Comparison of ENCODE assay signal across 25 mouse cellular contexts in the genomic region with DNA sequence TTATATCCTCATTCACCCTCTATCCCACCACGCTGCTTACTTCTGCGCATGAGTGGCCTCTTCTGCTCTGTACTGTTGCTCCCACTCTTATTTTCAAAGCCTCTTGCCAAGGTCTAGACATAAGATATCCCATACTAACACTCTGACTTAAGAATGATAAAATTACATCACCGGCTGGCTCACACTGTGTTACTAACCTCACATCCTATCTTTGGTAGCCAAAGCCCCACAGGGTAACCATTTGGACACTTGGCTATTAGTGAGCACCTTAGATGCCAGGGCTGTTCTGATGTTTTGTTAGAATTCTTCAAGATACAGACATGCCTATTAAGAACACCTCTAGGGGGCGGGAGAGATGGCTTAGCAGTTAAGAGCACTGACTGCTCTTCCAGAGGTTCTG.
"Had no signal": no experiment of that assay in that cellular context is flagged by ENCODE, and none has a peak within 500 bp of the region (broad histone marks: within the 10 kb centered on the region; RNA-seq: fewer than 3 reads in every experiment).

No protein-coding gene starts in this region.

- H3K36me3 ChIP-seq: hindbrain, embryonic 15.5 days; kidney, embryonic 15.5 days; limb, embryonic 13.5 days; limb, embryonic 15.5 days; liver, embryonic 12.5 days had no signal

- H3K4me3 ChIP-seq: heart, embryonic 10.5 days; heart, embryonic 12.5 days; hindbrain, embryonic 10.5 days; hindbrain, embryonic 12.5 days; hindbrain, embryonic 15.5 days; kidney, embryonic 15.5 days; limb, embryonic 13.5 days; limb, embryonic 15.5 days; liver, embryonic 12.5 days had no signal

- H3K9ac ChIP-seq: heart, embryonic 12.5 days; hindbrain, embryonic 12.5 days; hindbrain, embryonic 15.5 days; kidney, embryonic 15.5 days; limb, embryonic 13.5 days; limb, embryonic 15.5 days; liver, embryonic 12.5 days; liver, embryonic 14.5 days had no signal

- H3K9me3 ChIP-seq: heart, embryonic 10.5 days; hindbrain, embryonic 12.5 days; hindbrain, embryonic 15.5 days; kidney, embryonic 15.5 days; limb, embryonic 13.5 days; limb, embryonic 15.5 days; liver, embryonic 12.5 days had no signal

- H3K4me2 ChIP-seq: heart, embryonic 12.5 days; hindbrain, embryonic 12.5 days; hindbrain, embryonic 15.5 days; kidney, embryonic 15.5 days; limb, embryonic 13.5 days; limb, embryonic 15.5 days; liver, embryonic 12.5 days had no signal

- H3K27me3 ChIP-seq: heart, embryonic 12.5 days; hindbrain, embryonic 15.5 days; kidney, embryonic 15.5 days; limb, embryonic 13.5 days; limb, embryonic 15.5 days; liver, embryonic 12.5 days had no signal

- H3K4me1 ChIP-seq: liver, embryonic 12.5 days had no signal

- DNase-seq: gastrocnemius, postnatal 10 days; gastrocnemius, postnatal 25 days; heart, adult 18-20 months; heart, postnatal 10 days; heart, postnatal 4 days; kidney, adult 11 months; kidney, adult 2 months; kidney, adult 9 months; kidney, postnatal 14 days; kidney, postnatal 36 days; layer of hippocampus, adult 9-11 months; layer of hippocampus, postnatal 36 days had no signal

- H3K27ac ChIP-seq: heart, embryonic 10.5 days; hindbrain, embryonic 10.5 days; hindbrain, embryonic 12.5 days; hindbrain, embryonic 15.5 days; hindbrain, postnatal 0 days; kidney, embryonic 15.5 days; kidney, postnatal 0 days; limb, embryonic 13.5 days; limb, embryonic 15.5 days; liver, embryonic 12.5 days; liver, embryonic 14.5 days had no signal

- ATAC-seq: hindbrain, postnatal 0 days; intestine, embryonic 16.5 days; liver, embryonic 12.5 days had no signal
